8 mouse cellular contexts compared by ENCODE assay signal in the genomic region with DNA sequence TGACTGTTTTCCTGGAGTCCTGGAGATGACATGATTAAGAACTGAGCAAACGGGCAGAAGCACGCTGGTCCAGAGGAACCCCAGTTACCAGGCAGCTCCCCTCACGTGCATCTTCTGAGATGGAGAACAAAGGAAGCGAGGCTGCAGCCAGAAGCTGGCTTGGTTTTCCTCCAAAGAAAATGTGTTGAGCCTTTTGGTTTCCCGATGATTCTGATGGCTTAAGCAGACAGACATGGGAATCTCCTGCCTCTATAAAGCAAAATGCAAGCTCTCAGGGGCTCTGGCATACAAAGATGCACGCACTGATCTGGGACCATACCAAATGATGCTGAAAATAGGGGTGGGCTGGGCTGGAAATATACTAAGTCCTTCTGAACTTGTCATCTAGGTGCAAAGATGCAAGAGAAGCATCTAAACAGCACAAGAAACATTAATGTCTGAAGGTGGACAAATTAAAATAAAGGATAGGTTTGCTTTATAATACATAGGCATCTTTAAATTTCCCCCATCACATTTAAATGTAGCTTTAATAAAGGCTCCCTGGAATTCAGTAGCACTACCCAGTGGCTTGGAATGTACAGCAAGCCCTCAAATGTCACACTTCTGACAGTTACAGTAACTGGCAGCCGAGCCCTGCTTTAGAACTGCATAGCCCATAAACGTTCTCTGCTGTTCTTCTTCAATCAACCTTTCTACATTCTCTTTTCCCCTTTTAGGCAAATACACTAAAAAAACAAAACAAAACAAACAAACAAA. TPM values are rescaled to one million over a fixed set of nuclear protein-coding genes. Genes with fewer than 3 reads are reported as not detected.
DNase-seq lines count a peak whose midpoint lies in the region; ATAC-seq and TF ChIP-seq lines count a peak whose summit lies in the region.

No protein-coding gene starts in this region.

- H3K9ac ChIP-seq in embryonic facial prominence, embryonic 13.5 days = peak overlapping the region; percentile 22; the same call in 1 of the 2 replicates
- H3K9ac ChIP-seq in liver, postnatal 0 days (replicated peaks) = no peak overlapping the region

- WGBS in embryonic facial prominence, embryonic 13.5 days = 32% methylated on average over 8 of the region's 8 CpGs
- 81% methylated on average over 8 of the region's 8 CpGs for WGBS in liver, postnatal 0 days (ENCODE audit: insufficient replicate concordance)

- intact Hi-C loops in left cerebral cortex, adult 2 months (cut with DNase I) = loop anchor here (5.0 kb wide), 1 partner anchor 875 kb away; no protein-coding TSS in a partner anchor

- DNase-seq in left cerebral cortex, adult 11 months (ENCODE audit: low spot score) = peak; percentile 40
- DNase-seq in left cerebral cortex, adult 8-10 months (ENCODE audit: low spot score in 2 of 2) = no peak
- DNase-seq in left cerebral cortex, adult 2 months (ENCODE audit: extremely low spot score in 1 of 2, low spot score in 2 of 2) = no peak
- peak; percentile 79 for DNase-seq in retina, embryonic 14.5 days (ENCODE audit: low spot score)
- no peak for DNase-seq in spleen, postnatal 36 days (ENCODE audit: low spot score in 2 of 2)
- DNase-seq in liver, postnatal 0 days = no peak

- ATAC-seq in embryonic facial prominence, embryonic 13.5 days (ENCODE audit: insufficient number of reproducible peaks, insufficient read depth, low FRiP score, low TSS enrichment, low read depth) = no peak
- no peak for ATAC-seq in inflammation-experienced regulatory T-cells, adult 6 months
- no peak for ATAC-seq in liver, postnatal 0 days

- no peak overlapping the region for H3K27ac ChIP-seq in embryonic facial prominence, embryonic 13.5 days
- peak overlapping the region; percentile 68 for H3K27ac ChIP-seq in left cerebral cortex, adult 2 months
- H3K27ac ChIP-seq in liver, postnatal 0 days (ENCODE audit: low read depth) = no peak overlapping the region

- no peak for TF ChIP-seq CTCF in left cerebral cortex, adult 2 months (IDR thresholded peaks at IDR 0.05)
- no peak for TF ChIP-seq CTCF in liver, postnatal 0 days (IDR thresholded peaks at IDR 0.05; ENCODE audit: low read depth)

- no peaks in the 10 kb centered on the region for H3K9me3 ChIP-seq in embryonic facial prominence, embryonic 13.5 days
- no peaks in the 10 kb centered on the region for H3K9me3 ChIP-seq in liver, postnatal 0 days (ENCODE audit: low read length)

- no peak for TF ChIP-seq EP300 in liver, postnatal 0 days (IDR thresholded peaks at IDR 0.05; ENCODE audit: low read depth)

- no peaks in the 10 kb centered on the region for H3K27me3 ChIP-seq in embryonic facial prominence, embryonic 13.5 days
- no peaks in the 10 kb centered on the region for H3K27me3 ChIP-seq in liver, postnatal 0 days (ENCODE audit: insufficient read depth, low read length)

- peak overlapping the region; percentile 20 for H3K4me3 ChIP-seq in embryonic facial prominence, embryonic 13.5 days
- H3K4me3 ChIP-seq in left cerebral cortex, adult 2 months = peak overlapping the region; percentile 45
- no peak overlapping the region for H3K4me3 ChIP-seq in liver, postnatal 0 days (ENCODE audit: low read depth, low read length)

- H3K36me3 ChIP-seq in embryonic facial prominence, embryonic 13.5 days = peaks cover 9% of the 10 kb centered on the region
- H3K36me3 ChIP-seq in liver, postnatal 0 days (replicated peaks; ENCODE audit: insufficient read depth, low read length) = peaks cover 10% of the 10 kb centered on the region

- H3K4me1 ChIP-seq in embryonic facial prominence, embryonic 13.5 days = peaks cover 17% of the 10 kb centered on the region
- H3K4me1 ChIP-seq in liver, postnatal 0 days (ENCODE audit: insufficient read depth) = peaks cover 3% of the 10 kb centered on the region; the same call in 1 of the 2 replicates

- peak overlapping the region; percentile 46 for H3K4me2 ChIP-seq in embryonic facial prominence, embryonic 13.5 days
- no peak overlapping the region for H3K4me2 ChIP-seq in liver, postnatal 0 days (ENCODE audit: low read depth, low read length)

RNA-seq across cellular contexts. Expression of a gene that starts 54.9 kb away (rescaled TPM):
- 10 to 100 TPM; 77.5 to 93.8 (median 81.3) TPM for total RNA-seq in left cerebral cortex, adult 8-10 months (2022)
- 76.2 and 77.9 TPM in 2 replicates for polyA plus RNA-seq in embryonic facial prominence, embryonic 13.5 days (2015; fragmentation: Nextera tagmentation; extraction: Ambion mirVana)
- 10 to 100 TPM; 90.1 to 93.8 TPM for total RNA-seq in left cerebral cortex, adult 2 months (2021)
- polyA plus RNA-seq in inflammation-experienced regulatory T-cells, adult 6 months (2017; shearing (Covaris generic)) = 10 to 100 TPM in 2 of 3 experiments, 1 to 10 TPM in 1; 8.1 to 10.6 (median 10.0) TPM
- 34.2 and 40.5 TPM in 2 replicates for polyA plus RNA-seq in liver, postnatal 0 days (2015; fragmentation: Nextera tagmentation; extraction: Ambion mirVana)

Comparison
In these comparisons a context has a peak if more than half of its experiments do, and no peak if none do; other contexts are left out.
1. DNase-seq: peak in left cerebral cortex, adult 11 months (single experiment) and retina, embryonic 14.5 days (single experiment); none in left cerebral cortex, adult 8-10 months (0 of 2), left cerebral cortex, adult 2 months (0 of 2), spleen, postnatal 36 days (0 of 2) and liver, postnatal 0 days (single experiment).